Mouse (Mus musculus): ENCODE results near the gene B630019K06Rik. TPM values are rescaled to one million over a fixed set of nuclear protein-coding genes. Genes with fewer than 3 reads are reported as not detected.

B630019K06Rik gene
- 0.79 TPM for polyA plus RNA-seq (2014; fragmentation: Illumina TruSeq; extraction: RNeasy Lipid Tissue Mini Kit (QIAGEN cat#74804); ENCODE audit: low read depth, low replicate concordance)

GRCm38 (mm10) chrX:8892343-8893155, at the start of gene B630019K06Rik:
TSS of gene B630019K06Rik (plus strand) at chrX:8892382.

GRCm38 (mm10) chrX:8843694-8844093, 48.5 kb upstream of the B630019K06Rik start, which contains the start of gene Gm6592:
TSS of gene Gm6592 (plus strand) at chrX:8843994.

GRCm38 (mm10) chrX:8873953-8874352, 18.2 kb upstream of the B630019K06Rik start, which contains the start of gene Gm5751:
TSS of gene Gm5751 (plus strand) at chrX:8874253.

Other genes starting within 250 kb of the B630019K06Rik start
- gene Ssxb8, start 201.5 kb upstream of the B630019K06Rik start, polyA plus RNA-seq (2014; fragmentation: Illumina TruSeq; extraction: RNeasy Lipid Tissue Mini Kit (QIAGEN cat#74804); ENCODE audit: low read depth, low replicate concordance) = not detected
- not detected for gene Ssx9, start 143.9 kb upstream of the B630019K06Rik start, polyA plus RNA-seq (2014; fragmentation: Illumina TruSeq; extraction: RNeasy Lipid Tissue Mini Kit (QIAGEN cat#74804); ENCODE audit: low read depth, low replicate concordance)
- not detected for gene Ssxb5, start 88.7 kb upstream of the B630019K06Rik start, polyA plus RNA-seq (2014; fragmentation: Illumina TruSeq; extraction: RNeasy Lipid Tissue Mini Kit (QIAGEN cat#74804); ENCODE audit: low read depth, low replicate concordance)
- not detected for gene Gm6592, start 48.4 kb upstream of the B630019K06Rik start, polyA plus RNA-seq (2014; fragmentation: Illumina TruSeq; extraction: RNeasy Lipid Tissue Mini Kit (QIAGEN cat#74804); ENCODE audit: low read depth, low replicate concordance)
- gene Gm5751, start 18.1 kb upstream of the B630019K06Rik start, polyA plus RNA-seq (2014; fragmentation: Illumina TruSeq; extraction: RNeasy Lipid Tissue Mini Kit (QIAGEN cat#74804); ENCODE audit: low read depth, low replicate concordance) = not detected
- not detected for gene Fthl17b, start 70.6 kb downstream of the B630019K06Rik start, polyA plus RNA-seq (2014; fragmentation: Illumina TruSeq; extraction: RNeasy Lipid Tissue Mini Kit (QIAGEN cat#74804); ENCODE audit: low read depth, low replicate concordance)
- not detected for gene Fthl17c, start 84.2 kb downstream of the B630019K06Rik start, polyA plus RNA-seq (2014; fragmentation: Illumina TruSeq; extraction: RNeasy Lipid Tissue Mini Kit (QIAGEN cat#74804); ENCODE audit: low read depth, low replicate concordance)
- not detected for gene Fthl17d, start 94.4 kb downstream of the B630019K06Rik start, polyA plus RNA-seq (2014; fragmentation: Illumina TruSeq; extraction: RNeasy Lipid Tissue Mini Kit (QIAGEN cat#74804); ENCODE audit: low read depth, low replicate concordance)
- not detected for gene Fthl17e, start 141.1 kb downstream of the B630019K06Rik start, polyA plus RNA-seq (2014; fragmentation: Illumina TruSeq; extraction: RNeasy Lipid Tissue Mini Kit (QIAGEN cat#74804); ENCODE audit: low read depth, low replicate concordance)
- not detected for gene Fthl17f, start 170.6 kb downstream of the B630019K06Rik start, polyA plus RNA-seq (2014; fragmentation: Illumina TruSeq; extraction: RNeasy Lipid Tissue Mini Kit (QIAGEN cat#74804); ENCODE audit: low read depth, low replicate concordance)
- gene 4930402K13Rik, start 212.2 kb downstream of the B630019K06Rik start, polyA plus RNA-seq (2014; fragmentation: Illumina TruSeq; extraction: RNeasy Lipid Tissue Mini Kit (QIAGEN cat#74804); ENCODE audit: low read depth, low replicate concordance) = not detected

Data from heart, adult 10 weeks (tissue).